Mouse (Mus musculus) monocyte, adult 5-6 weeks (primary cell): ENCODE measurements around the gene Pomc. TPM values are rescaled to one million over a fixed set of nuclear protein-coding genes. Genes with fewer than 3 reads are reported as not detected.

Source experiments
- total RNA-seq: library from RNA; stranded (forward); fragments of 200-1000, 200-491, 200-594 nt; gene quantifications from 3 replicates; pipeline ENCODE4 v1.2.3, GENCODE M21; 2017

The Pomc gene
- total RNA-seq, 1 experiment from 2014 or later = not detected

Other genes with a start within 250 kb of the Pomc start
- 13.2 to 31.5 TPM (median 18.2 TPM) in 3 replicates for gene Dnmt3a, start 148.9 kb upstream of the Pomc start, total RNA-seq
- not detected in 3 replicates for gene Efr3b, start 84.0 kb downstream of the Pomc start, total RNA-seq
- gene Dnajc27, start 127.6 kb downstream of the Pomc start, total RNA-seq = 5.8 to 8.9 TPM (median 6.1 TPM) in 3 replicates
- gene Adcy3, start 178.2 kb downstream of the Pomc start, total RNA-seq = 4.3 to 11.2 TPM (median 9.3 TPM) in 3 replicates